Mouse (Mus musculus) hindlimb bud, embryonic 11.5 days (tissue): Measurements from ENCODE around the gene Tas2r143.

Experiments used
- DNase-seq: peaks from one replicate; pipeline ENCODE4 v3.0.0-alpha.2; 2012; ENCODE audit warnings: low read depth, low spot score; ENCODE audit errors: extremely low spot score

The Tas2r143 gene

GRCm38 (mm10) chr6:42399938-42400337 lies at the start of gene Tas2r143:
TSS of gene Tas2r143 (plus strand) at chr6:42400238.
- DNase-seq, result no peak

GRCm38 (mm10) chr6:42350968-42351775 lies 48.9 kb upstream of the Tas2r143 start:
- DNase-seq, result no peak

- DNase-seq, result no peak
Measured at GRCm38 (mm10) chr6:42351776-42352485, 48.1 kb upstream of the Tas2r143 start.

GRCm38 (mm10) chr6:42352486-42352846 lies 47.6 kb upstream of the Tas2r143 start:
- no peak for DNase-seq

- no peak for DNase-seq
Measured at GRCm38 (mm10) chr6:42353180-42353579, 46.9 kb upstream of the Tas2r143 start.

- no peak for DNase-seq
Measured at GRCm38 (mm10) chr6:42354076-42355019, 45.7 kb upstream of the Tas2r143 start.

GRCm38 (mm10) chr6:42355366-42355765 lies 44.7 kb upstream of the Tas2r143 start:
- no peak for DNase-seq

- no peak for DNase-seq
Measured at GRCm38 (mm10) chr6:42355794-42356600, 44.0 kb upstream of the Tas2r143 start.

- DNase-seq, result no peak
Measured at GRCm38 (mm10) chr6:42356913-42357312, 43.1 kb upstream of the Tas2r143 start.

GRCm38 (mm10) chr6:42357901-42358300 lies 42.1 kb upstream of the Tas2r143 start:
- no peak for DNase-seq

- DNase-seq, result no peak
Measured at GRCm38 (mm10) chr6:42358901-42359300, 41.1 kb upstream of the Tas2r143 start.

- no peak for DNase-seq
Measured at GRCm38 (mm10) chr6:42359364-42360147, 40.5 kb upstream of the Tas2r143 start.

- DNase-seq, result no peak
Measured at GRCm38 (mm10) chr6:42360231-42360840, 39.7 kb upstream of the Tas2r143 start.

GRCm38 (mm10) chr6:42361041-42361895 lies 38.8 kb upstream of the Tas2r143 start:
- no peak for DNase-seq

GRCm38 (mm10) chr6:42362074-42362473 lies 38.0 kb upstream of the Tas2r143 start:
- DNase-seq, result no peak

- no peak for DNase-seq
Measured at GRCm38 (mm10) chr6:42362497-42362896, 37.5 kb upstream of the Tas2r143 start.

- no peak for DNase-seq
Measured at GRCm38 (mm10) chr6:42362974-42363373, 37.1 kb upstream of the Tas2r143 start.

- no peak for DNase-seq
Measured at GRCm38 (mm10) chr6:42364066-42364465, 36.0 kb upstream of the Tas2r143 start.
